Mouse (Mus musculus) large intestine, adult 2 months (tissue): ENCODE results near the gene Eml1. TPM values are rescaled to one million over a fixed set of nuclear protein-coding genes. Genes with fewer than 3 reads are reported as not detected.

Experiments used
- DNase-seq: peaks from one replicate; pipeline ENCODE4 v3.0.0-alpha.2; 2012; ENCODE audit warnings: low read depth, low spot score
- WGBS: fragments of 180-500 bp; shearing (Covaris S2); methylation state at CpG from one replicate; pipeline ENCODE4 v1.1.7; 2018; 5-methylcytosine and 5-hydroxymethylcytosine counted together
- polyA plus RNA-seq: library from polyadenylated mRNA; depleted of rRNA; stranded (reverse); fragments of >200 nt; gene quantifications from 2 replicates; pipeline ENCODE4 v1.2.3, GENCODE M21; 2012

The Eml1 gene
- polyA plus RNA-seq, 1 experiment = 27.9 TPM

DNA sequence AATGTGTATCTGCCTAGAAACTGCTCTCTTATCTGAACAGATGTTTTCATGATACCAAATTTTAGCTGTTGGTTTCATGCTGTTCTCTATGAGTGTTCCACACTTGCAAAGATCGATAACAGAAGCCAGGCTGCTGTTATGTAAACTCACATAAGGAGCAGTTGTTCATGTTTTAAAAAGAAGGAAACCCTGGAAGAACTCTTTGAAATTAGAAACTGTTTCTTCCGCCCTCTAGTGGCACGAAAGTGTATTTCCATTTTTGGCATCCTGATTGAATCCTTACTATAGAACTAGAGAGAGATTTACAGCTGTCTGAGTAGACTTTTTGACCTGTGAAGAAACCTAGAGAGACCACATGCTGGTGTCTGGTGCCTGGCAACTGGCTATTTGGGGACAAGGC, 140.3 kb downstream of the Eml1 start:
- WGBS = 2% methylated on average over 3 of the region's 3 CpGs
- peak; percentile 24 for DNase-seq

DNA sequence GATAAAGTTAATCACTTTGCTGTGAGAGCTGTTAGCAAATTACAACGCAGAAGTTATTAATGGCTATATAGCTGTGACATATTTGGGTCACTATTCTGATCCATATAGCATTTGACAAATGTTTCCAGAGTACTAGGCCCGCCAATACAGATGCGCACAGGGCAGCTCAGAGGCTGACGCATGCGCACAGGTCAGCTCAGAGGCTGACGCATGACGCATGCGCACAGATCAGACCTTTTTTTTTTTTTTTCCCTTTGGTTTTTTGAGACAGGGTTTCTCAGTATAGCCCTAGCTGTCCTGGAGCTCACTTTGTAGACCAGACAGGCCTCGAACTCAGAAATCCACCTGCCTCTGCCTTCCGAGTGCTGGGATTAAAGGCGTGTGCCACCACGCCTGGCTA, 144.7 kb downstream of the Eml1 start:
- DNase-seq = no peak
- 94% methylated on average over 12 of the region's 12 CpGs for WGBS

DNA sequence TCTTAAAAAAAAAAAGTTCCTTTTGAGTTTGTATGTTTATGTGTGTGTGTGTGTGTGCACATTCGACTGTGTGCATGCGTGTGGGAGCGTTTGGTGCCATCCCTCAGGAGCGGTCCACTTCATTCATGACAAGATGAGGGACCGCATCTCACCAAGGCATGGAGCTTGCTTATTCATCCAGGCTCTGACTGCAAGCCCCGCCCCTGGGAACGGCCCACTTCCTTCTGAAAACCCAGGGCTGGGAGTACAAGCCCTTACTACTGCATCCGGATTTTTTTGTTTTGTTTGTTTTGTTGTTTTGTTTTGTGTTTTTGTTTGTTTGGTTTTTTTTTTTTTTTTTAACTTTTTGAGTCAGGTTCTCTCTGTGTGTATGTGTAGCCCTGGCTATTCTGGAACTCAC, 148.6 kb downstream of the Eml1 start:
- no peak for DNase-seq
- 55% methylated on average over 8 of the region's 8 CpGs for WGBS

DNA sequence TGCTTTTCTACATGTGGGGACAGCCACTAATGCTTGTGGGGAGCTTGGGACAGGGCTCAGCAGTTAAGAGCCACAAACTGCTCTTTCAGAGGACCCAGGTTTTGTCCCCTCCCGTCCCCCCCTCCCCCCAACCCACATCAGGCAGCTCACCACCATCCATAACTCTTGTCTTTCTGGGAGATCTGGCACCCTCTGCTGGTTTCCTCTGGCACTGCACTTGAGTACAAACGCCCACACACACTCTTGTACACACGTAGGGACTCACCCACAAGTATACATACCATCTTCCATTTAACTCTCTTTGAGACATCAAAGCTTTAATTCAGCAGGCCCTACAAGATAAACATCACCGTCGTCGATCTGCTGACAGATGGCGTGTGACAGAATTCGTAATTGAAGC, 158.5 kb downstream of the Eml1 start:
- 52% methylated on average over 8 of the region's 8 CpGs for WGBS
- DNase-seq = no peak

DNA sequence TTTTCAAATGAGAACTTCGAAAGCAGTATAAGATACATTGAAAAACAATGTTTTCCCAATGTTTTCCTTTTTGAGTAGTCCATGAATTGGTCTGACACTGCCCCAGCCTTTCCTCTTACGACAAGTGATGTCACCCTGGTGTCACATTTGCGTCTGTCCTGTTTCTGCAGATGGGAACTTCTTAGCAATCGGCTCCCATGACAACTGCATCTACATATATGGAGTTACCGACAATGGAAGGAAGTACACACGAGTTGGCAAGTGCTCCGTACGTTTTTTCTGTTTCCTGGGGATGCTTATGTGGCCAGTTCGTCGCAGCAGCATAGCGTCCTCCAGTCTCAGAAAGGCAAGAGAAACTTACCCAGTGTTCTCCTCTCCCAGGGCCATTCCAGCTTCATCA, 163.7 kb downstream of the Eml1 start:
- 78% methylated on average over 11 of the region's 11 CpGs for WGBS
- DNase-seq = no peak

DNA sequence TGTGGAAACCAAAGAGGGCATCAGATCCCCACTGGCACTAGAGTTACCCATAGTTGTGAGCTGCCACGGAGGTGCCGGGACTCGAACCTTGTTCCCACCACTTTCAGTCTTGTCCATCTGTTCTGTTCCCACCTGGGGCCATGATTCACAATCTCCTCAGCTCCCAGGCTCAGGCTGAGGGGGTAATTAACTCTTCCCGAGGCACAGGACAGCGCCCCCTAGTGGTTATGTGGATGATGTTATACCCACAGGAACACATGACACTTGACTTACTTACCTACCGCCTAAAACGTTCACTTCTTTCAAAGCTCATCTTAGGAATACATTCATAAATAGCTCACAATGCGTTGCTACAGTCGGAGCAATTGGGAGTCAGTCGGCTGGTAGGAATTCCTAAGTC, 165.7 kb downstream of the Eml1 start:
- 74% methylated on average over 10 of the region's 10 CpGs for WGBS
- DNase-seq = no peak

DNA sequence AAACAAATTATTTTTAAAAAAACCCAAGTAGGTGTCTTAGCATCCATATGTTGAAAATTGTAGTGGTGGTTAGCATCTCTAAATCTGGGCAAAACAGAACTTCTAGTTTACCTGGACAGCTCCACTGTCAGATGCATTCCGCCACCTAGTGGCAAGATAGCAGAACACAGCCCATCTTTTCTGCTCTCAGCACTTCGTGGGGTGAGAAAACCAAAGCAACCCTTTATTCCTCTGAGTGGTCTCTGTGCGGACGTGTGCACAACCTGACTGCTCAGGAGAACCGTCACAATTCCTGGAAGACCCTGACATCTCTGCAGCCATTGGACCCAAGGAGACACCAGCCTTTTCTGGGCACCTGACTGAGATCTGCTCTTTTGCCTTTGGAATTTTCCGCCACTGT, 170.3 kb downstream of the Eml1 start:
- DNase-seq = no peak

DNA sequence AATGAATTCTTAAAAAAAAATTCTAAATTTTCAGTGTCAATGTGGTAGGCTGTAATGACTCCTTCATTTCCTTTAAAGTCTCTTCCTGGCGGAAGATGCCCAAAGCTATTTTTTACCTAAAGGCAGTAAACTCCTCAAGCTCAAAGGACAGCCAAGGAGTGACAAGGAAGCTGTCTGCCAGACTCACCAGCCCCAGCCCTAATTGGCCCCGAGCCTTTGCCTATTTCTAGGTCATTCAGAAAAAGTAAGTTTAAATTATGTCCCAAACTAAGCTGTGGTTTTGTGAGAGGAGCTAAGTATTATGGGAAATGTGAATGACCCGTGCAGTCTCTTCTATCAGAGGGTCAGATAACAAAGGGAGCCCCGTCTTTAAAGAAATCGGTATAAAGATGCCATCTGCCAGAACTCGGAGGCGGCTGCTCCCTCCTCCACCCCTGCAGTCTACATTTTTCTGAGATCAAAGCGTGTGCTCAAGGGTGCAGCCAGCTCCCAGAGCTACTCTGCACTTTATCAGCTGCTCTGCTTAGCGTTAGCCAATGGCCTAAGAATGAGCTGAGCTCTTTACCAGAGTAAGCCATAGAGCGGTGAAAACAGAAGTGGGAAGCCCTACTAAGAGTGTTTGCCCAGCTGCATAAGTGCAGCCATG, 175.9 kb downstream of the Eml1 start:
- no peak for DNase-seq
- WGBS = 10% methylated on average over 10 of the region's 10 CpGs

More for the DNA sequence above, 170.3 kb downstream of the Eml1 start:
- 25% methylated on average over 6 of the region's 6 CpGs for WGBS

DNA sequence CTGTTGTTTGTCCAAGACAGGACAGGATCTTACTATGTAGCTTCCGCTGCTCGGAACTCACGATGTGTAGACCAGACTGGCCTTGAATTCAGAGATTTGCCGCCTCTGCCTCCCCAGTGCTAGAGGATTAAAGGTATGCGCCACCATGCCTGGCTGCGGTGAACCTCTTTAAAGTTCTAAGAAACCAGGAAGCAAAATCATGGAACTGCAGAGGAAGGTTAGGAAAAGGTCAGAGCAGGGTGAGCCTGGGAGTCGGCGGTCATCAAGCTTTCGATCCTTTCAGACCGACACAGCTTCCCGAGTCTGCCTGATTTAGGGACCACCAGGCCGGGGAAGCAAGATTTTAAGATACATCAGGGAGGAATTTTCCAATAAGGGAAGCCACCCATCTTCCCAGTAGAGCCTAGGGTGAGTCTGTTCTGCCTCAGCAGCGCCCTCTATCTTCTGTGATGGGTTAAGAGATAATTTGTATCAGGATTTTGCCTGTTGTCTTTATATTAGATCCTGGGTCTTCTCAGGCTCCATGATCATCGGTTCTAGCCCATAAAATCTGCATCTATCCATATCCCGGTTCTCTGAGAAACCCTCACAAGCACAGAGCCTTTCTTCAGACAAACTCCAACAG, 176.6 kb downstream of the Eml1 start:
- WGBS = 64% methylated on average over 15 of the region's 15 CpGs
- DNase-seq = no peak

DNA sequence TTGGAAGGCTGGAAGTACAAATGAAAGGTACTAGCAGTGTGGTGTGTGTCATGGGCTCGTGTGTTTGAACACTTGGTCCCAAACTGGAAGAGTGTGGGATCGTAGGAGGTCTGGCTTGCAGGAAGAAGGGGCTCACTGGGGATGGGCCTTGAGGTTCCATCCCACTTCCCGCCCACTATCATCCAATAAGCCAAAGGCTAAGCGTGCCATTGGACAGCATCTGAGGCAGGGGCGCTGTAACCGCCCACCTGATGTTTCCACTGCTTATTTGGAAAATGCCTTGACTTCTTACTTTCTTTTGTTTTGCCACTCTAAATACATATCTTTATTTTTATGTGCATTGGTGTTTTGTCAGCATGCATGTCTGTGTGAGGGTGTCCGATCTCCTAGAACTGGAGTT, 181.0 kb downstream of the Eml1 start:
- no peak for DNase-seq
- 87% methylated on average over 7 of the region's 7 CpGs for WGBS

DNA sequence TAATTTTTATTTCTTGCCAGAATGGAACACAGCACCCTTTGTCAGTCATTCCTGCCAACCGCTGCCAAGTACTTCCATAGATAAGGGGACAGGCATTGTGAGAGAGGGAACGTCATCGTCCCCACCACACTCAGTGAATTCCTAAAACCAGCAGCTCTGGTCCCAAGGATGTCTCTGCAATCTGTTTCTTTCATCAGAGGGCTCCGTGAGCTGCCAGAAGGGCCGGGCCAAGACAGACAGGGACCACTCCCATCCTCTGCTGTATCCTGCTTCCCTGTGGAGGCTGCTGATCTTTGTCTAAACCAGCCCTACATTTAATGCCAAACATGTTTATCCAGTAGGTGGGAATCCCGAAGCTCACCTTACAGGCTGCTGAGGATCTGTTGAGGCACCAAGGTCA, 182.3 kb downstream of the Eml1 start:
- WGBS = 33% methylated on average over 6 of the region's 6 CpGs
- no peak for DNase-seq

DNA sequence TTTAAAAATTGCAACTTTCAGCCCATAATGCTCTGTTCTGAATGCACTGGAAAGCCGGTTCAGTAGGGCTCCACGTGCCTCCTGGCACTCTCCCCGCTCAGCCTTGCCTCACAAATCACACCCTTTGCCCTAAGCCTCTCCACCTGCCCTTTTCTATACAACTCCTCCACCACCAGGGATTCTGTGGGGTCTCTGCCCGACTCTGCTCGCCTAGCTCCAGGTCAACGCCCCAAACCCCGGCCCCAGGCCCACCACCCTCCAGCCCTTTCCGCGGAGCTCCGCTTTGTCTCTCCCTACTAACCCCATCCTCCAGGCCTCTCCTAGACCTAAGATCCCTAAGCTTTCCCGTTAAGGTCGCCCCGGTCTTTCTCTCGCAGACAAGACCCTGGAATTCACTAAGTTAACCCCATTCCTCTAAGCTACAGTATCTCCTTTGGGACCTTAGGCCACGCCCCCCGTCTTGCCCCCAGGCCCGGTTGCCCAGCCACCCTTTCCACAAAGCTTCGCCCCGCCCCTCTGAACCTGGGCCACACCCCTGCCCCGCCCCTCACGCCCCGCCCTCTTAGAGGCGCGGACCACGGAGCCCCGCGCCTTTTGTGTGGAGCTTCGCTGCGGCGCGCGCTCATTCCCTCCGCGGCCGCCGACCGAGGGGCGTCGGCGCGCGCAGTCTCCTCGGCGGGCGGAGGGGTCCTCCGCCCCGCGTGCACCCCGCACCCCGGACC, 183.5 kb downstream of the Eml1 start, which contains the start of gene Evl:
Gene Evl (plus strand): TSS at position 601 of the 722 bp plus-strand sequence.
- no peak for DNase-seq
- 3% methylated on average over 50 of the region's 50 CpGs for WGBS

DNA sequence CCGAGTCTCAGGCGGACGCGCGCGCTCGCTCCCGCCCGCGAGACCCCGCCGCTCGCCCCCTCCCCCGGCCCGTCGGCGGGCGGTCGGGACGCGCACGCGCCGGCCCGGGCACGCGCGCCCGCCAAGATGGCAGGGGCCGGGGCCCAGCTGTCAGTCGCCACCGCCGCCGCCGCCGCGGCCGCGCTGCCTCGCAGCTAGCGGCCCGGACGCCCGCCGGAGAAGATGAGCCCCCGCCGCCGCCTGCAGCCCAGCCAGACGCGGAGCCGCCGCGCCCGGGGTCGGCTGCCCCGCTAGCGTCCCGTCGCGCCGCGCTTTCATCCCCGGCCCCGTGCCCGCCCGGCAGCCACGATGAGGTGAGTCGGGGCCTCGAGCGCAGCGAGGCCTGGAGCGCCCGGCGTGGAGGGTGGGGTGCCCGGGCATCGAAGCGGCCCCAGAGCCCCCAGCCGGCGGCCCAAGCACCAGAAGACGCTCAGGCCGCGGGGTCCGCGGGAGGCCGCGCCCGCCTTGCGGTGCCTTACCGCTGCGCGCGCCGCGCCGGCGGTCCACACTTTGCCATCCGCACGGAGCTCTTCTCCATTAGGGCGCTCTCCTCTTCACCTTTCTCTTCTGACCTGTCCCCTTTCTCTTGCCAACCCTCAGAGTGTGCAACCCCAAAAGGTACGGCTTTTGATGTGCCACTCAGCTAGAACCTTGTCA, 184.3 kb downstream of the Eml1 start:
- DNase-seq = no peak
- under 1% methylated on average over 97 of the region's 100 CpGs for WGBS

DNA sequence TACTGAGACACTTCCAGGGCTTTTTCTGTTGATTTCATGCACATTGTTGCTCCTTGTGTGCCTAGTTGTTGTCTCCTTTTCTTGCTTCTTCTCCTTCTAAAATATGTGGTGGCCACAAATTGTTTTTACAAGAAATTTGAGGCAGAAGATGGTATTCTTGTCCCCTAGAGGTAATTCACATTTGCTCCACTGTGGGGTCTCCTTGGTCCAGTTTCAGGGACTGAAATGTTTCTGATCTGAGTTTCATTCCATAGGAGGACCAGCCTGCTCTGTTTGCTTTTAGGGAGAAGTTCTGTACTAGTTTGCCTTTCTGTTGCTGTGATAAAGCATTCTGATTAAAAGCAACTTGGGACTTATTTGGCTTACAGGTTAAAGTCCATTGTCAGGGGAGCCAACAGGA, 187.4 kb downstream of the Eml1 start:
- DNase-seq = no peak

DNA sequence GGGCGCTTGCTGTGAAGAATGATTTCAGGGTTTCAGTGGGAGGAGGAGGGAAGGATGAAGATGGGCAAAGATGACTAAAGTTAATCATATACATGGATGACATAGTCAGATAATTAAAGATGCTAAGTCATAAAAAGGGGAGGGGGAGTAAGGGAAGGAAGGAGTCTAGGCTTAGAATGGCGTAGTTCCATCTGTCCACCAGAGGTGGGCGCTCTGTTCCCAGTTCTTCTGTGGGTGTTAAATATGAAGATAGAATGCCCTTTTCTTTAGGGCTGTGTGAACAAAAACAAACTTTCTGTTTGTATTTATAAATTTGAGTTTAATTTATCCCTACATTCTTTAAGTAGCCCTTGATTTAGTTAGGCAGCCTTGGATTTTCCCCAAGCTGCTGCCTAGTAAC, 192.5 kb downstream of the Eml1 start:
- no peak for DNase-seq

DNA sequence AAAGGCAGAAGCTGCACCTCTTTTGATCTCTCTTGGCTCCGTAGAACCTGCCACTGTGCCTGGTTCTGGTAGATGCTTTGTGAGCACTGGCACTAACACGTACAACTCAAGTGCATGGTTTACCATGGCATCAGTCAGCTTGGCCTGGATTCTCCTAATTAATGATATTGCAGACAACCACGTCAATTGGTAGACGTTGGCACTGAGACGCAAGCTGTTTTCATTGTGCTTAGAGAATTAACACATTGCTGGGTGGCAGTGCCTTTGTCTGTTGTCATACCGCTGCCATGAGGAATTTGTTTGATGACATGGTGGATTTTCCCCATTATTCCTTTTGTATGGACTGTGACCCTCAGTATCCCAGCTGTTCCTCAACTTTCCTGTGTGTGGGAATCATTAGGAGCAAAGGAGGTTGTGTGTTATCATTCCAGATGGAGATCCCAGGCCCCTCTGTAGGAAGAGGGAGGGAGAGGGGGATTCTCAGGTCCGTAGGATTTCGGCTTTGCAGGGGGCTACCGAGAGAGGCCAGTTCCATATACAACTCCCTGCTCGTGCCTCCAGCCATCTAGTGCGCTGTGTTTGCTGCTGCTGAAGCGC, 194.3 kb downstream of the Eml1 start:
- DNase-seq = no peak
- WGBS = 86% methylated on average over 12 of the region's 12 CpGs

More for the DNA sequence above, 192.5 kb downstream of the Eml1 start:
- 86% methylated on average over 3 of the region's 3 CpGs for WGBS

DNA sequence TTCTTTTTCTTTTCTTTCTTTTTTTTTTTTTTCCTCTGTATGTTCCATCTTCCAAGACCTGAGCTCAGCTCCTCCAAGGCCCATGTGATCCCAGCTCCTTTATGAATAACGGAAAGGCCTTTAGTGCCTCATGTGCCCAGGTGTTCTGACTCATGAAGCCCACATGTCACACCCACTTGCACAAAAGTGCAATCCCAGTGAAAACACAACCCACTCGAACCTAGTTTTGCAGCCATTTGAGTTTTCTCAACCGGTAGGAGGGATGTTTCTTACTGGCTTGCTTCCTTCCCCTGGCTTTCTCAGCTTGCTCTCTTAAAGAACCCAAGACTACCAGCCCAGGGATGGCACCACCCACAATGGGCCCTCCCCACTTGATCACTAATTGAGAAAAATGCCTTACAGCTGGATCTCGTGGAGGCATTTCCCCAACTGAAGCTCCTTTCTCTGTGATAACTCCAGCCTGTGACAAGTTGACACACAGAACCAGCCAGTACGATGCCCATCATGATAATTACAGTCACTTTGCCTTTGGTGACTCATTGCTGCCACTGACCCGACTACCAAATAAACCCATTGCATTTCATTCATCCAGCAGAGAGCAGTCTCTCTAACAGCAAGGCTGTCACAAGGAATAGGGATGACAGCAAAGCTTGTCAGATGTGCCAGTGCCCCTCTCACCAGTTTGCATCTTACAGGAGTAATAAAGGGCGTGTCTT, 208.6 kb downstream of the Eml1 start:
- 65% methylated on average over 7 of the region's 7 CpGs for WGBS

DNA sequence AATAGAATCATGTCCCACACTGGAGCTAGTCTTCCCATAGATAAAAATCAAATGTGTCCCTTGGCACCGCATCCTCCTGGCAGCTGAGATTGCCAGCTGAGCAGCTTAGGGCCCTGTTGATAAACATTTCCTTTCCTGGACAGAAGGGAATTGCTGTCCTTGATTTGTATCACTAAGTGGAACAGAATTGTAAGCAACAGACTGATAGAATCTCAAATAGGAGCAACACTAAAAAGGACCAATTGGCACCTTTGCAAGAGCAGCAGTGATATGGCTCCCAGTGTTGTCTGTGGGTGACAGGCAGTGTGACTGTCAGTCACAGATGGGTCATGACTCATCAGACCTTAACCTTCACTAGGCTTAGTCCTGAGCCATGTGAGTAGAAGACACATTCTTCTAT, 213.0 kb downstream of the Eml1 start:
- WGBS = 55% methylated on average over 1 of the region's 1 CpGs
- DNase-seq = no peak

More for the DNA sequence above, 208.6 kb downstream of the Eml1 start:
- DNase-seq = no peak
